Mouse (Mus musculus) heart, postnatal 0 days (tissue): ENCODE data around the gene Vgll4.

Source experiments
- CTCF ChIP-seq: IDR thresholded peaks from 2 replicates; pipeline ENCODE4 v1.5.1; 2016; ENCODE audit warnings: antibody characterized with exemption, control low read depth, low read depth
- EP300 ChIP-seq: IDR thresholded peaks from 2 replicates; pipeline ENCODE4 v1.6.1; 2016; ENCODE audit warnings: antibody characterized with exemption, low read depth

- TF ChIP-seq CTCF (peak; percentile 91), EP300 (no peak)
These were observed 37.9 kb upstream of the Vgll4 start for GRCm38 (mm10) chr6:115007728-115008127.
